Mouse (Mus musculus): ENCODE results near the gene Bcar1. TPM values are rescaled to one million over a fixed set of nuclear protein-coding genes. Genes with fewer than 3 reads are reported as not detected.

Gene Bcar1
- polyA plus RNA-seq, 1 experiment from 2014 or later, result 50.2 TPM

DNA sequence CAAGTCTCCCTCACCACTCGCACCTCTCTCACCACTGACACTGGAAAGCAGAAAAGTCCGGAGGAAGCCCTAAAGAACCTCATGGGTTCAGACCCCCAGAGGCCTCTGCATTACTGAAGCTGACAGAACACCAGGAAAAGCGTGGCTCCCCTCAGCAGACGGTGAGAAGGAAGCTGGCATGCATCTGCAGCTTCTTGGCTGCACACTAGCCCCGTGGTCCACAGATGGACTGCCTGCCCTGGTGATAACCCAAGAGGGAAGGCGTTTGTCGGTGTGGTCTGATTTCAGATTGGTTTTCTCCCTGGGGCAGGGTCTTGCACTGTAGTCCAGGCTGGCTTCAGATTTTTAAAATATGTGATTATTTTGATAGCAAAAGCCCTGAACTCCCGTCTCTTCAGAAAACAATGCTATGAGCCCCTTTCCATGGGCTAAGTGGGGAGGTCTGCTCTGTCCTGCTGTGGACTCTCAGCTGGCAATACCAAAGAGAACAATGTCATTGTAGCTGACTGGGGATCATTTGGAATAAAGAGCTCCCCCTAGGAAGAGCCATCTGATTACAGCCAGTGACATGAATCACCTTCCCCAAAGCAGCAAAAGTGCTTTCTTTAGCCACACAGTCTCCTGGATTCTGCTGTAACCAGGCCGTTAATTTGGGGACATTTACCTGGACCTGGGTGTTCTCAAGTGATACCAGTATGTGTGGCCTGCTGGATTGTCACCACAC, 39.2 kb upstream of the Bcar1 start:
- H3K4me2 ChIP-seq (ENCODE audit: low read length), result no peak overlapping the region
- no peaks in the 10 kb centered on the region for H3K9me3 ChIP-seq (ENCODE audit: control insufficient read depth, low read length)
- WGBS, result 84% methylated on average over 9 of the region's 9 CpGs
- no peaks in the 10 kb centered on the region for H3K27me3 ChIP-seq (replicated peaks; ENCODE audit: control insufficient read depth, insufficient read depth, low read length)
- ATAC-seq (replicated peaks; ENCODE audit: low FRiP score, low TSS enrichment, low read depth), result no peak
- no peak overlapping the region for H3K4me3 ChIP-seq (ENCODE audit: low read depth, low read length)
- H3K9ac ChIP-seq (ENCODE audit: low read length), result no peak overlapping the region
- no peak for DNase-seq (ENCODE audit: low spot score)
- H3K4me1 ChIP-seq (replicated peaks; ENCODE audit: control insufficient read depth, insufficient read depth, low read length), result peaks cover 4% of the 10 kb centered on the region; the same call in 1 of the 2 replicates
- H3K27ac ChIP-seq (ENCODE audit: low read depth), result no peak overlapping the region
- peaks cover 23% of the 10 kb centered on the region for H3K36me3 ChIP-seq (ENCODE audit: control insufficient read depth, insufficient read depth, low read length)

DNA sequence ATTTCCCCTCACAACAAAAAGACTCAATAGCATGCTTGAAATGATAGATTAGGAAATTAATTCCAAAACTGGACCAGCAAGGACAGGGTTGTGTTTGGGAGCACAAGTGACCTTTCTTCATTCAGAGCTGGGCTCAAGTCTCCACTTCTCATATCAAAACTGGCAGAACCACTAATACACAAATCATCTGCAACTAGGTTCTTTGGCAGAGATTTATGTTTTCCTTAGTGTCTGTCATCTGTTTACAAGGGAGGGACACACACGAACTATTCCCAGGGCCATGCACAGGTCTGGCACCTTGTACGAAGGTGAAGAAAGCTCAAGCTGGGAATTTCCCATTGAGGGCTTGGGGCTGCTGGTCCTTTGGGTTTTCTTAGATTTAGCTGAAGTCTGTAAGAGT, 38.6 kb upstream of the Bcar1 start:
- Histone ChIP-seq H3K27ac (ENCODE audit: low read depth) (no peak overlapping the region), H3K27me3 (replicated peaks; ENCODE audit: control insufficient read depth, insufficient read depth, low read length) (no peaks in the 10 kb centered on the region), H3K9ac (ENCODE audit: low read length) (no peak overlapping the region), H3K36me3 (ENCODE audit: control insufficient read depth, insufficient read depth, low read length) (peaks cover 28% of the 10 kb centered on the region), H3K4me3 (ENCODE audit: low read depth, low read length) (no peak overlapping the region), H3K9me3 (ENCODE audit: control insufficient read depth, low read length) (no peaks in the 10 kb centered on the region), H3K4me1 (replicated peaks; ENCODE audit: control insufficient read depth, insufficient read depth, low read length) (no peaks in the 10 kb centered on the region), H3K4me2 (ENCODE audit: low read length) (no peak overlapping the region)
- ATAC-seq (replicated peaks; ENCODE audit: low FRiP score, low TSS enrichment, low read depth), result no peak
- no peak for DNase-seq (ENCODE audit: low spot score)
- 78% methylated on average over 2 of the region's 2 CpGs for WGBS

GRCm38 (mm10) chr8:111780697-111781424, 37.3 kb upstream of the Bcar1 start:
- ATAC-seq (replicated peaks; ENCODE audit: low FRiP score, low TSS enrichment, low read depth), result no peak
- Histone ChIP-seq H3K9me3 (ENCODE audit: control insufficient read depth, low read length) (no peaks in the 10 kb centered on the region), H3K27ac (ENCODE audit: low read depth) (no peak overlapping the region), H3K4me1 (replicated peaks; ENCODE audit: control insufficient read depth, insufficient read depth, low read length) (no peaks in the 10 kb centered on the region), H3K4me2 (ENCODE audit: low read length) (no peak overlapping the region), H3K4me3 (ENCODE audit: low read depth, low read length) (no peak overlapping the region), H3K27me3 (replicated peaks; ENCODE audit: control insufficient read depth, insufficient read depth, low read length) (no peaks in the 10 kb centered on the region), H3K36me3 (ENCODE audit: control insufficient read depth, insufficient read depth, low read length) (peaks cover 32% of the 10 kb centered on the region), H3K9ac (ENCODE audit: low read length) (no peak overlapping the region)
- WGBS, result 88% methylated on average over 10 of the region's 10 CpGs
- no peak for DNase-seq (ENCODE audit: low spot score)

DNA sequence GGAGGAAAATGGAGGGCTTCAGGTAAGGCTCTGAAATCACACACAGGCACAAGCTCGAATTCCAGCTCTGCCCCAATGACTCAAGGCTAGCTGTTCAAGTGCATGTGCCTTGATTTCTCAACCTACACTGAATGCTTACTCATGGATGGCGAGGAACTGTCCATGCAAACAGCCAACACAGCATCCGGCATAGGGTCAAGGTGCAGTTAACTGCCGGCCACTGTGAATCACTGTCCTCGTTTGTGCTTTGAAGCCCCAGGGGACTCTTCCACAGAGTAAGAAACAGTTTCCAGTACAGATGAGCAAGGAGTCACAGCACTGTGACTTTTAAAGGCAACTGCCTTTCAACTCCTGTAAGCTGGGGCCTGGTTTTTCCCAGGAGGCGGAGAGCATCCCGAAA, 36.1 kb upstream of the Bcar1 start:
- 82% methylated on average over 7 of the region's 7 CpGs for WGBS
- ATAC-seq (replicated peaks; ENCODE audit: low FRiP score, low TSS enrichment, low read depth), result no peak
- H3K9me3 ChIP-seq (ENCODE audit: control insufficient read depth, low read length), result no peaks in the 10 kb centered on the region
- H3K9ac ChIP-seq (ENCODE audit: low read length), result no peak overlapping the region
- H3K4me1 ChIP-seq (replicated peaks; ENCODE audit: control insufficient read depth, insufficient read depth, low read length), result no peaks in the 10 kb centered on the region
- H3K36me3 ChIP-seq (ENCODE audit: control insufficient read depth, insufficient read depth, low read length), result peaks cover 41% of the 10 kb centered on the region
- no peaks in the 10 kb centered on the region for H3K27me3 ChIP-seq (replicated peaks; ENCODE audit: control insufficient read depth, insufficient read depth, low read length)
- no peak overlapping the region for H3K4me2 ChIP-seq (ENCODE audit: low read length)
- DNase-seq (ENCODE audit: low spot score), result no peak
- no peak overlapping the region for H3K4me3 ChIP-seq (ENCODE audit: low read depth, low read length)
- H3K27ac ChIP-seq (ENCODE audit: low read depth), result no peak overlapping the region

DNA sequence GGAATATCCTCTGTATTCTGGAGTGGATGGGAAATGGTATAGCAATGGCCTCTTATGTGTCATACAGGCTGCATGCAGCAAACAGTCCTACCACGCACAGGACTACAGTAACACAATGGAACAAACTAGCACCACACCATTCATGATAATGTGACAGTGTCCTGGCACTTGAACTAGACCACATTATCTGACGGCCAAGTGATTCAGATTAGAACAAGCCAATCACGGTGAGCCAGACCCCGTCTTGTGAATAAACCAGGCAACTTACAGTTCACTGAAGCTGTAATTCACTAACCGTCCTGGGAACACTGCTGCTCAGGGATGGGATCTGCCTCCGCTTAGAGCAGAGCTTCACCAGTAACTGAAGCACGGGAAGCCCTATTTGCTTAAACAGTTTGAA, 35.2 kb upstream of the Bcar1 start:
- H3K4me1 ChIP-seq (replicated peaks; ENCODE audit: control insufficient read depth, insufficient read depth, low read length), result no peaks in the 10 kb centered on the region
- no peak overlapping the region for H3K27ac ChIP-seq (ENCODE audit: low read depth)
- no peak for ATAC-seq (replicated peaks; ENCODE audit: low FRiP score, low TSS enrichment, low read depth)
- no peaks in the 10 kb centered on the region for H3K27me3 ChIP-seq (replicated peaks; ENCODE audit: control insufficient read depth, insufficient read depth, low read length)
- H3K9me3 ChIP-seq (ENCODE audit: control insufficient read depth, low read length), result no peaks in the 10 kb centered on the region
- H3K9ac ChIP-seq (ENCODE audit: low read length), result no peak overlapping the region
- H3K36me3 ChIP-seq (ENCODE audit: control insufficient read depth, insufficient read depth, low read length), result peaks cover 43% of the 10 kb centered on the region
- H3K4me3 ChIP-seq (ENCODE audit: low read depth, low read length), result no peak overlapping the region
- no peak overlapping the region for H3K4me2 ChIP-seq (ENCODE audit: low read length)
- DNase-seq (ENCODE audit: low spot score), result no peak
- 79% methylated on average over 7 of the region's 7 CpGs for WGBS

- H3K4me1 ChIP-seq (replicated peaks; ENCODE audit: control insufficient read depth, insufficient read depth, low read length), result no peaks in the 10 kb centered on the region
- H3K27ac ChIP-seq (ENCODE audit: low read depth), result no peak overlapping the region
- H3K9me3 ChIP-seq (ENCODE audit: control insufficient read depth, low read length), result no peaks in the 10 kb centered on the region
- no peak overlapping the region for H3K4me3 ChIP-seq (ENCODE audit: low read depth, low read length)
- peaks cover 56% of the 10 kb centered on the region for H3K36me3 ChIP-seq (ENCODE audit: control insufficient read depth, insufficient read depth, low read length)
- H3K9ac ChIP-seq (ENCODE audit: low read length), result no peak overlapping the region
- no peak overlapping the region for H3K4me2 ChIP-seq (ENCODE audit: low read length)
- 97% methylated on average over 4 of the region's 4 CpGs for WGBS
- DNase-seq (ENCODE audit: low spot score) (no peak), ATAC-seq (replicated peaks; ENCODE audit: low FRiP score, low TSS enrichment, low read depth) (no peak)
- no peaks in the 10 kb centered on the region for H3K27me3 ChIP-seq (replicated peaks; ENCODE audit: control insufficient read depth, insufficient read depth, low read length)
Measured at GRCm38 (mm10) chr8:111776492-111776891, 32.9 kb upstream of the Bcar1 start.

DNA sequence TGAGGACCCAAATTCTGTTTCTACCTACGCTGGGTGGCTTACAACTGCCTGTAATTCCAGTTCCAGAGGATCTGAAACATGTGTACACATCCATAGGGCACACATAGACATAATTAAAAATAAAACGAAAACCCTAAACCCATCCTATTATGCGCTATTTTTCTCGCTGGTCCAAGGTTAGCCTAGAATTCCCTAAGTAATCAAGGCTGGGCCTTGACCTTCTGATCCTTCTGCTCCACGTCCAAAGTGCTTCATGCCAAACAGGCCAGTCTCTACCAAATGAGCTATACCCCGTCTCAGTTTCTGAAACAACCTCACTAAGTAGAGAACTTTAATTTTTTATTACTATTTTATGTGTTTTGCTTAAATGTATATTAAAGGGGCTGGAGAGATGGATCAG, 32.2 kb upstream of the Bcar1 start:
- Histone ChIP-seq H3K36me3 (ENCODE audit: control insufficient read depth, insufficient read depth, low read length) (peaks cover 63% of the 10 kb centered on the region), H3K4me1 (replicated peaks; ENCODE audit: control insufficient read depth, insufficient read depth, low read length) (no peaks in the 10 kb centered on the region), H3K27ac (ENCODE audit: low read depth) (no peak overlapping the region), H3K4me3 (ENCODE audit: low read depth, low read length) (no peak overlapping the region), H3K9me3 (ENCODE audit: control insufficient read depth, low read length) (no peaks in the 10 kb centered on the region), H3K9ac (ENCODE audit: low read length) (no peak overlapping the region), H3K4me2 (ENCODE audit: low read length) (no peak overlapping the region), H3K27me3 (replicated peaks; ENCODE audit: control insufficient read depth, insufficient read depth, low read length) (no peaks in the 10 kb centered on the region)
- ATAC-seq (replicated peaks; ENCODE audit: low FRiP score, low TSS enrichment, low read depth) (no peak), DNase-seq (ENCODE audit: low spot score) (no peak)
- WGBS, result 93% methylated on average over 6 of the region's 6 CpGs

- no peak for DNase-seq (ENCODE audit: low spot score)
- Histone ChIP-seq H3K4me2 (ENCODE audit: low read length) (no peak overlapping the region), H3K9ac (ENCODE audit: low read length) (no peak overlapping the region), H3K4me1 (replicated peaks; ENCODE audit: control insufficient read depth, insufficient read depth, low read length) (0 out of 2 replicates have a peak, but pooled peaks cover 2% of the 10 kb centered on the region), H3K27ac (ENCODE audit: low read depth) (no peak overlapping the region), H3K36me3 (ENCODE audit: control insufficient read depth, insufficient read depth, low read length) (peaks cover 55% of the 10 kb centered on the region), H3K4me3 (ENCODE audit: low read depth, low read length) (no peak overlapping the region), H3K27me3 (replicated peaks; ENCODE audit: control insufficient read depth, insufficient read depth, low read length) (no peaks in the 10 kb centered on the region), H3K9me3 (ENCODE audit: control insufficient read depth, low read length) (no peaks in the 10 kb centered on the region)
- no peak for ATAC-seq (replicated peaks; ENCODE audit: low FRiP score, low TSS enrichment, low read depth)
- 90% methylated on average over 5 of the region's 5 CpGs for WGBS
Measured at GRCm38 (mm10) chr8:111773476-111773875, 29.9 kb upstream of the Bcar1 start.

DNA sequence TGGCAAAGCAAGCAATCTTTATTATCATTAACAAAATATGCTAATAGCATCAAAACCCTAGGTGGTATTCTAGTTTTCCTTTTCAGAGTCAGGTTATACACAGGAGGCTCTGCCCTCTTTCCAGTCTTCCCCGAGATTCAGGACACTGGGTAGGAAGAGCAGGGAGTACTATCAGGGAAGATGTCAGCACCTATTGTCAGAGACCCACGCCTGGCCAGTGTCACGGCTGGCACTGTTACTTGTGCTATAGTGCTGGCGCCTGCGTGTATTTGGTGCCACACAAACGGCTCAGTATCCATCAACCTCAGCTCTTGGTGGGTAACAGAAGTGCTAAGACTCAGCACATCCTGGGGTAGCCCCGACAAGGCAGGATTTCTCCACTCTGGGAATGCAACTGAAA, 29.4 kb upstream of the Bcar1 start:
- WGBS, result 86% methylated on average over 7 of the region's 7 CpGs
- Histone ChIP-seq H3K36me3 (ENCODE audit: control insufficient read depth, insufficient read depth, low read length) (peaks cover 55% of the 10 kb centered on the region), H3K9me3 (ENCODE audit: control insufficient read depth, low read length) (no peaks in the 10 kb centered on the region), H3K27me3 (replicated peaks; ENCODE audit: control insufficient read depth, insufficient read depth, low read length) (no peaks in the 10 kb centered on the region), H3K27ac (ENCODE audit: low read depth) (no peak overlapping the region), H3K4me2 (ENCODE audit: low read length) (no peak overlapping the region), H3K9ac (ENCODE audit: low read length) (no peak overlapping the region), H3K4me1 (replicated peaks; ENCODE audit: control insufficient read depth, insufficient read depth, low read length) (0 out of 2 replicates have a peak, but pooled peaks cover 2% of the 10 kb centered on the region), H3K4me3 (ENCODE audit: low read depth, low read length) (no peak overlapping the region)
- ATAC-seq (replicated peaks; ENCODE audit: low FRiP score, low TSS enrichment, low read depth) (no peak), DNase-seq (ENCODE audit: low spot score) (no peak)
